Mouse (Mus musculus) lung, postnatal 0 days (tissue): ENCODE measurements at regions not wholly inside any gene's neighbourhood (a gene's known extent, or its start where the extent isn't known, plus 50 kb on each side); places are given as distances from the start of the nearest gene placed in this dataset.

Experiments used
- ATAC-seq: fragments of 200-750 bp; cut with Nextera tagmentation; 2 replicates; pipeline ENCODE4 v1.8.0; 2017; ENCODE audit warnings: moderate library complexity
- DNase-seq: peaks from one replicate; pipeline ENCODE4 v3.0.0-alpha.2; 2016; ENCODE audit warnings: low spot score
- H3K27ac ChIP-seq: fragments of 300-500 bp; sonication (generic); 2 replicates; pipeline ENCODE4 v1.5.1; 2014; ENCODE audit warnings: antibody characterized with exemption, mild to moderate bottlenecking, low read length, mixed read lengths
- H3K27me3 ChIP-seq: fragments of 300-500 bp; sonication (generic); replicated peaks from 2 replicates; pipeline ENCODE4 v1.6.1; 2014; ENCODE audit warnings: low read length, mixed read lengths; ENCODE audit not compliant: insufficient read depth
- H3K36me3 ChIP-seq: fragments of 300-500 bp; sonication (generic); 2 replicates; pipeline ENCODE4 v1.6.1; 2014; ENCODE audit warnings: low read length, mixed read lengths; ENCODE audit not compliant: insufficient read depth
- H3K4me1 ChIP-seq: fragments of 300-500 bp; sonication (generic); 2 replicates; pipeline ENCODE4 v1.6.1; 2014; ENCODE audit warnings: antibody characterized with exemption, low read depth, low read length, mixed read lengths; ENCODE audit not compliant: insufficient read depth
- H3K4me2 ChIP-seq: fragments of 300-500 bp; sonication (generic); replicated peaks from 2 replicates; pipeline ENCODE4 v1.6.1; 2014; ENCODE audit warnings: low read depth, mild to moderate bottlenecking, low read length, moderate library complexity, mixed read lengths
- H3K4me3 ChIP-seq: fragments of 300-500 bp; sonication (generic); 2 replicates; pipeline ENCODE4 v1.5.1; 2014; ENCODE audit warnings: low read depth, low read length
- H3K9ac ChIP-seq: fragments of 300-500 bp; sonication (generic); replicated peaks from 2 replicates; pipeline ENCODE4 v1.6.1; 2014; ENCODE audit warnings: low read depth, mild to moderate bottlenecking
- H3K9me3 ChIP-seq: fragments of 300-500 bp; sonication (generic); 2 replicates; pipeline ENCODE4 v1.6.1; 2016; ENCODE audit warnings: low read length, mixed read lengths
- CTCF ChIP-seq: IDR thresholded peaks from 2 replicates; pipeline ENCODE4 v1.5.1; 2016; ENCODE audit warnings: antibody characterized with exemption, mild to moderate bottlenecking
- EP300 ChIP-seq: IDR thresholded peaks from 2 replicates; pipeline ENCODE4 v1.6.1; 2016; ENCODE audit warnings: antibody characterized with exemption, mild to moderate bottlenecking, control low read depth
- WGBS: fragments of 180-500 bp; shearing (Covaris S2); extraction: QIAGEN DNeasy Blood & Tissue Kit; methylation state at CpG from one replicate; pipeline ENCODE4 v1.1.7; 2014; 5-methylcytosine and 5-hydroxymethylcytosine counted together

- WGBS, result 42% methylated on average over 1 of the region's 1 CpGs
- Histone ChIP-seq H3K27ac (no peak overlapping the region), H3K4me1 (no peaks in the 10 kb centered on the region), H3K4me2 (no peak overlapping the region), H3K9me3 (no peaks in the 10 kb centered on the region), H3K4me3 (no peak overlapping the region), H3K9ac (no peak overlapping the region), H3K36me3 (no peaks in the 10 kb centered on the region), H3K27me3 (peaks cover 3% of the 10 kb centered on the region; the same call in 1 of the 2 replicates)
- DNase-seq, result no peak
- no peak for TF ChIP-seq CTCF
- TF ChIP-seq EP300, result no peak
- no peak for ATAC-seq
Measured at GRCm38 (mm10) chr9:85581028-85581595, 168.0 kb downstream of the Ibtk start.

GRCm38 (mm10) chr9:85577812-85578211 is 171.3 kb downstream of the Ibtk start:
- Histone ChIP-seq H3K27ac (no peak overlapping the region), H3K4me1 (no peaks in the 10 kb centered on the region), H3K9ac (no peak overlapping the region), H3K4me2 (no peak overlapping the region), H3K27me3 (peaks cover 3% of the 10 kb centered on the region; the same call in 1 of the 2 replicates), H3K36me3 (no peaks in the 10 kb centered on the region), H3K9me3 (no peaks in the 10 kb centered on the region), H3K4me3 (no peak overlapping the region)
- 81% methylated on average over 7 of the region's 7 CpGs for WGBS
- no peak for ATAC-seq
- TF ChIP-seq EP300 (no peak), CTCF (no peak)
- no peak for DNase-seq

GRCm38 (mm10) chr9:85577338-85577737 is 171.8 kb downstream of the Ibtk start:
- TF ChIP-seq CTCF (no peak), EP300 (no peak)
- Histone ChIP-seq H3K9me3 (no peaks in the 10 kb centered on the region), H3K27ac (no peak overlapping the region), H3K36me3 (no peaks in the 10 kb centered on the region), H3K27me3 (peaks cover 3% of the 10 kb centered on the region; the same call in 1 of the 2 replicates), H3K4me3 (no peak overlapping the region), H3K4me2 (no peak overlapping the region), H3K4me1 (no peaks in the 10 kb centered on the region), H3K9ac (no peak overlapping the region)
- no peak for DNase-seq
- no peak for ATAC-seq
- 89% methylated on average over 1 of the region's 1 CpGs for WGBS

GRCm38 (mm10) chr9:85568877-85569276 is 180.3 kb downstream of the Ibtk start:
- ATAC-seq (no peak), DNase-seq (no peak)
- Histone ChIP-seq H3K27ac (no peak overlapping the region), H3K27me3 (no peaks in the 10 kb centered on the region), H3K4me1 (no peaks in the 10 kb centered on the region), H3K4me2 (no peak overlapping the region), H3K9me3 (no peaks in the 10 kb centered on the region), H3K9ac (no peak overlapping the region), H3K4me3 (no peak overlapping the region), H3K36me3 (no peaks in the 10 kb centered on the region)
- 73% methylated on average over 8 of the region's 8 CpGs for WGBS
- TF ChIP-seq CTCF (no peak), EP300 (no peak)

- Histone ChIP-seq H3K27me3 (no peaks in the 10 kb centered on the region), H3K4me2 (no peak overlapping the region), H3K9me3 (no peaks in the 10 kb centered on the region), H3K36me3 (no peaks in the 10 kb centered on the region), H3K27ac (no peak overlapping the region), H3K4me1 (no peaks in the 10 kb centered on the region), H3K9ac (no peak overlapping the region), H3K4me3 (no peak overlapping the region)
- TF ChIP-seq EP300 (no peak), CTCF (no peak)
- ATAC-seq, result no peak
- 24% methylated on average over 1 of the region's 1 CpGs for WGBS
- peak; percentile 18 for DNase-seq
Measured at GRCm38 (mm10) chr9:85551871-85552270, 197.3 kb downstream of the Ibtk start.

- Histone ChIP-seq H3K36me3 (no peaks in the 10 kb centered on the region), H3K27me3 (no peaks in the 10 kb centered on the region), H3K4me3 (no peak overlapping the region), H3K4me1 (no peaks in the 10 kb centered on the region), H3K9me3 (no peaks in the 10 kb centered on the region), H3K4me2 (no peak overlapping the region), H3K27ac (no peak overlapping the region), H3K9ac (no peak overlapping the region)
- DNase-seq, result no peak
- ATAC-seq, result no peak
- TF ChIP-seq EP300, result no peak
- no peak for TF ChIP-seq CTCF
- 60% methylated on average over 3 of the region's 3 CpGs for WGBS
Measured at GRCm38 (mm10) chr9:85550455-85550854, 198.7 kb downstream of the Ibtk start.

GRCm38 (mm10) chr9:85546226-85546625 is 202.9 kb downstream of the Ibtk start:
- DNase-seq (no peak), ATAC-seq (no peak)
- H3K4me1 ChIP-seq, result no peaks in the 10 kb centered on the region
- WGBS, result 80% methylated on average over 2 of the region's 2 CpGs
- H3K9ac ChIP-seq, result no peak overlapping the region
- no peaks in the 10 kb centered on the region for H3K9me3 ChIP-seq
- H3K4me3 ChIP-seq, result no peak overlapping the region
- no peaks in the 10 kb centered on the region for H3K27me3 ChIP-seq
- TF ChIP-seq EP300 (no peak), CTCF (no peak)
- no peak overlapping the region for H3K27ac ChIP-seq
- H3K36me3 ChIP-seq, result no peaks in the 10 kb centered on the region
- H3K4me2 ChIP-seq, result no peak overlapping the region
